Mouse (Mus musculus) forebrain, embryonic 14.5 days (tissue): Measurements from ENCODE around the gene Olfr724. TPM values are rescaled to one million over a fixed set of nuclear protein-coding genes. Genes with fewer than 3 reads are reported as not detected.
"Not testable (repeated sequence)": the region's sequence is repeated elsewhere in the genome, so short reads cannot be mapped to it uniquely, and the experiment has no call there.

ENCODE experiments used
- ATAC-seq: fragments of 200-750 bp; cut with Nextera tagmentation; 2 replicates; pipeline ENCODE4 v1.8.0; 2017; ENCODE audit warnings: mild to moderate bottlenecking, moderate library complexity
- DNase-seq: peaks from one replicate; pipeline ENCODE4 v3.0.0-alpha.2; 2015; ENCODE audit warnings: low spot score
- H3K27ac ChIP-seq: fragments of 300-500 bp; sonication (generic); 2 replicates; pipeline ENCODE4 v1.5.1; 2014; ENCODE audit warnings: low read depth, mild to moderate bottlenecking, control low read depth, low read length, moderate library complexity
- H3K27me3 ChIP-seq: fragments of 300-500 bp; sonication (generic); replicated peaks from 2 replicates; pipeline ENCODE4 v1.6.1; 2014; ENCODE audit warnings: low read length, control low read depth, mixed read lengths; ENCODE audit not compliant: control insufficient read depth, insufficient read depth
- H3K36me3 ChIP-seq: fragments of 300-500 bp; sonication (generic); 2 replicates; pipeline ENCODE4 v1.6.1; 2014; ENCODE audit warnings: low read length, control low read depth; ENCODE audit not compliant: control insufficient read depth, insufficient read depth
- H3K4me1 ChIP-seq: fragments of 300-500 bp; sonication (generic); 2 replicates; pipeline ENCODE4 v1.6.1; 2014; ENCODE audit warnings: antibody characterized with exemption, low read length, control low read depth; ENCODE audit not compliant: control insufficient read depth, insufficient read depth
- H3K4me2 ChIP-seq: fragments of 300-500 bp; sonication (generic); 2 replicates; pipeline ENCODE4 v1.6.1; 2014; ENCODE audit warnings: mild to moderate bottlenecking, control low read depth, low read length
- H3K4me3 ChIP-seq: fragments of 300-500 bp; sonication (generic); 2 replicates; pipeline ENCODE4 v1.5.1; 2014; ENCODE audit warnings: low read depth, low read length, control low read depth
- H3K9ac ChIP-seq: fragments of 300-500 bp; sonication (generic); 2 replicates; pipeline ENCODE4 v1.6.1; 2014; ENCODE audit warnings: mild to moderate bottlenecking, low read length, control low read depth, moderate library complexity
- H3K9me3 ChIP-seq: fragments of 300-500 bp; sonication (generic); replicated peaks from 2 replicates; pipeline ENCODE4 v1.6.1; 2016; ENCODE audit warnings: low read length, control low read depth, mixed read lengths; ENCODE audit not compliant: control insufficient read depth
- WGBS: fragments of 180-500 bp; shearing (Covaris S2); extraction: QIAGEN DNeasy Blood & Tissue Kit; methylation state at CpG from one replicate; pipeline ENCODE4 v1.1.7; 2014; 5-methylcytosine and 5-hydroxymethylcytosine counted together
- polyA plus RNA-seq: library from polyadenylated mRNA; unstranded; fragments of >200 nt; fragmentation: Nextera tagmentation; extraction: Ambion mirVana; gene quantifications from 2 replicates; pipeline ENCODE4 v1.2.1, GENCODE M21; 2014

Olfr724 gene
- not detected in 2 replicates for polyA plus RNA-seq

DNA sequence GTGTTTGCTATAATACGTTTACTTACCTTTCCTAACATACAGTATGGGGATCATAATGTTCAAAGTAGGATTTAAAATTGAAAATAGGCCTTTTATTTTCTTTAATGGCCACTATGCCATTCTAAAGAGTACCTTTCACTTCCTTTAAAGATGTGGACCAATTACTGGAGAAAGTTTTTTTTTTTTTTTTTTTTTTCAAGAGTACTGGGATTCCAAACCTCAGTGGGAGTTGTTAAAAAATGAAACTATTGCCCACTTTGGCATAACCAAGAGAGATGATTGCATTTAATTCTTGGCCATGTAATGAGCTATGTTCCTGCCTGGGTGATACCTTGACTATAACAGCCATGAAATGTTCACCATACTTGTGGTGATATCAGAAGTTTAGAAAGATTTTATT is at the start of gene Olfr724:
Gene Olfr724, minus strand, starts transcription at position 101 of the 400 bp plus-strand sequence.
- H3K9me3 ChIP-seq, ATAC-seq: not testable (repeated sequence)

DNA sequence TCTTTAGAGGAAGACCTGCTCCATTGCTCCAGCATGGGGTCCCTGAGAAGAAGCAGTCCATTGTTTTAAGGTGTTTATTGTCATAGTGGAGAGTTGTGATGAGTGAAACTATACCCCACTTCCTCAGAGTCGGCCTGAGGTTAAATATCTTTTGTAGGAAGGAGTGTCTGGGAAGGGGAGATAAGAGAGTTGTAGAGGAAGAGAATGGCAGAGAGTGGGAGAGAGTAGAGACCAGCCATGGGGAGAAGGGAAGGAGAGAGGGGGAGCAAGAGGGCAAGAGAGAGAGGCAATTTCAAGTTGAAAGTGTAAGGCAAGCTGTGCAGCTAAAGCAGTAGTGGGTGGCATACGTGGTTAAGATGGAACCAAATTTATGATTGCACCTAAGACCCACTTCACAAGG is 7.2 kb downstream of the Olfr724 start:
- Histone ChIP-seq H3K4me3 (no peak overlapping the region), H3K9ac (no peak overlapping the region), H3K36me3 (no peaks in the 10 kb centered on the region), H3K9me3 (no peaks in the 10 kb centered on the region), H3K27ac (no peak overlapping the region), H3K4me1 (no peaks in the 10 kb centered on the region), H3K27me3 (no peaks in the 10 kb centered on the region), H3K4me2 (no peak overlapping the region)
- ATAC-seq (no peak), DNase-seq (no peak)
- WGBS, result 56% methylated on average over 2 of the region's 2 CpGs

More for the DNA sequence above, at the start of gene Olfr724:
- 69% methylated on average over 1 of the region's 1 CpGs for WGBS
- not testable (repeated sequence) for DNase-seq, H3K4me2 ChIP-seq, H3K4me1 ChIP-seq, H3K27me3 ChIP-seq, H3K9ac ChIP-seq, H3K4me3 ChIP-seq, H3K27ac ChIP-seq, H3K36me3 ChIP-seq

DNA sequence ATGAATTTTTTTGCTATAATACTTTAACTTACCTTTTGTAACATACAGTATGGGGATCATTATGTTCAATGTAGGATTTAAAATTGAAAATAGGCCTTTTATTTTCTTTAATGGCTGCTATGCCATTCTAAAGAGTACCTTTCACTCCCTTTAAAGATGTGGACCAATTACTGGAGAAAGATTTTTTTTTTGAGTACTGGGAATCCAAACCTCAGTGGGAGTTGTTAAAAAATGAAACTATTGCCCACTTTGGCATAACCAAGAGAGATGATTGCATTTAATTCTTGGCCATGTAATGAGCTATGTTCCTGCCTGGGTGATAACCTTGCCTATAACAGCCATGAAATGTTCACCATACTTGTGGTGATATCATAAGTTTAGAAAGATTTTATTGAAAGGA is 31.4 kb downstream of the Olfr724 start, which contains the start of gene Olfr723:
Gene Olfr723, minus strand, starts transcription at position 101 of the 400 bp plus-strand sequence.
- not testable (repeated sequence) for H3K27me3 ChIP-seq, ATAC-seq, H3K9me3 ChIP-seq, DNase-seq, H3K4me1 ChIP-seq, H3K4me3 ChIP-seq, H3K36me3 ChIP-seq, H3K9ac ChIP-seq, H3K27ac ChIP-seq, H3K4me2 ChIP-seq

Other genes starting within 250 kb of the Olfr724 start
- 15.5 and 16.3 TPM in 2 replicates for gene Armh4, start 179.9 kb downstream of the Olfr724 start, polyA plus RNA-seq
- not detected in 2 replicates for gene Olfr722, start 61.3 kb downstream of the Olfr724 start, polyA plus RNA-seq
- not detected in 2 replicates for gene Olfr723, start 31.5 kb downstream of the Olfr724 start, polyA plus RNA-seq
- not detected in 2 replicates for gene Olfr725, start 77.1 kb upstream of the Olfr724 start, polyA plus RNA-seq
- gene Olfr726, start 127.7 kb upstream of the Olfr724 start, polyA plus RNA-seq, result not detected in 2 replicates
- gene Olfr727, start 159.9 kb upstream of the Olfr724 start, polyA plus RNA-seq, result not detected in 2 replicates
- not detected in 2 replicates for gene Olfr728, start 179.4 kb upstream of the Olfr724 start, polyA plus RNA-seq
- not detected in 2 replicates for gene Olfr729, start 189.6 kb upstream of the Olfr724 start, polyA plus RNA-seq
- gene Olfr730, start 224.9 kb upstream of the Olfr724 start, polyA plus RNA-seq, result not detected in 2 replicates